Mouse (Mus musculus) CH12.LX (cell line): ENCODE measurements around the gene Gm20388. TPM values are rescaled to one million over a fixed set of nuclear protein-coding genes. Genes with fewer than 3 reads are reported as not detected.

ENCODE experiments used
- DNase-seq: peaks from one replicate; pipeline ENCODE4 v3.0.0-alpha.2; 2013; ENCODE audit errors: extremely low read depth
- H3K27ac ChIP-seq: 2 replicates; pipeline ENCODE4 v1.5.1; 2012; ENCODE audit warnings: low read depth, mild to moderate bottlenecking, control low read depth, moderate library complexity; ENCODE audit not compliant: insufficient read depth
- H3K27me3 ChIP-seq: replicated peaks from 2 replicates; pipeline ENCODE3; 2012; ENCODE audit warnings: inconsistent platforms
- H3K36me3 ChIP-seq, 2 experiments: replicated peaks in 1 of 2; 2 replicates each; pipeline versions ENCODE3 to v1.6.1; 2012; ENCODE audit warnings: inconsistent platforms in 1 of 2, low read length in 1 of 2, mild to moderate bottlenecking in 1 of 2, mixed read lengths in 1 of 2, moderate library complexity in 1 of 2; ENCODE audit not compliant: control insufficient read depth in 1 of 2, insufficient read depth in 1 of 2
- H3K4me1 ChIP-seq, 2 experiments: 2 replicates each; pipeline ENCODE4 v1.6.1; 2012; ENCODE audit warnings: inconsistent platforms in 1 of 2, moderate library complexity in 1 of 2; ENCODE audit not compliant: insufficient read depth in 2 of 2, control insufficient read depth in 1 of 2
- H3K4me2 ChIP-seq: 2 replicates; pipeline ENCODE4 v1.6.1; 2012; ENCODE audit warnings: low read depth, mild to moderate bottlenecking, control low read depth; ENCODE audit not compliant: poor library complexity, insufficient read depth, severe bottlenecking
- H3K4me3 ChIP-seq, 3 experiments: fragments of 150-350 bp in 1 of 3; sonication (generic) in 1 of 3; replicated peaks in 1 of 3; 2 replicates each; pipeline versions ENCODE3 to v1.5.1; 2011 to 2012; ENCODE audit warnings: low read depth in 2 of 3, low read length in 2 of 3, mild to moderate bottlenecking in 2 of 3, moderate library complexity in 2 of 3, control low read depth in 1 of 3, improper control_type of control experiment in 1 of 3, inconsistent platforms in 1 of 3, mixed read lengths in 1 of 3; ENCODE audit not compliant: poor library complexity in 1 of 3
- H3K79me2 ChIP-seq: replicated peaks from 2 replicates; pipeline ENCODE4 v1.6.1; 2012; ENCODE audit warnings: mild to moderate bottlenecking, moderate library complexity; ENCODE audit not compliant: control insufficient read depth, poor library complexity, insufficient read depth, severe bottlenecking; ENCODE audit errors: extremely low read depth
- H3K9ac ChIP-seq: 2 replicates; pipeline ENCODE4 v1.6.1; 2012; ENCODE audit warnings: low read depth, mild to moderate bottlenecking, control low read depth, moderate library complexity; ENCODE audit not compliant: insufficient read depth
- H3K9me3 ChIP-seq: replicated peaks from 2 replicates; pipeline ENCODE3; 2012; ENCODE audit warnings: low read length, inconsistent platforms, mixed read lengths
- BHLHE40 ChIP-seq: IDR thresholded peaks from 2 replicates; pipeline ENCODE4 v1.6.1; 2011; ENCODE audit warnings: mild to moderate bottlenecking, low read depth, low read length, improper control_type of control experiment
- CHD1 ChIP-seq: IDR thresholded peaks from 2 replicates; pipeline ENCODE4 v1.6.1; 2012; ENCODE audit warnings: low read depth, low read length, improper control_type of control experiment, inconsistent platforms
- CHD2 ChIP-seq: IDR thresholded peaks from 2 replicates; pipeline ENCODE4 v1.6.1; 2011; ENCODE audit warnings: low read length, improper control_type of control experiment
- ELF1 ChIP-seq: IDR thresholded peaks from 2 replicates; pipeline ENCODE4 v1.6.1; 2014; ENCODE audit warnings: low read depth, mild to moderate bottlenecking, inconsistent platforms, low read length, improper control_type of control experiment
- ETS1 ChIP-seq: conservative IDR thresholded peaks from 2 replicates; pipeline ENCODE4 v1.6.1; 2012; ENCODE audit warnings: low read depth, mild to moderate bottlenecking, inconsistent platforms, low read length, improper control_type of control experiment, moderate library complexity
- GABPA ChIP-seq: IDR thresholded peaks from 2 replicates; pipeline ENCODE4 v1.6.1; 2012; ENCODE audit warnings: low read depth, low read length, improper control_type of control experiment, inconsistent platforms; ENCODE audit not compliant: insufficient replicate concordance
- HCFC1 ChIP-seq: IDR thresholded peaks from 2 replicates; pipeline ENCODE4 v1.6.1; 2012; ENCODE audit warnings: low read depth, mild to moderate bottlenecking, inconsistent platforms, low read length, improper control_type of control experiment
- IRF4 ChIP-seq: IDR thresholded peaks from 2 replicates; pipeline ENCODE4 v1.6.1; 2014; ENCODE audit warnings: low read depth, mild to moderate bottlenecking, inconsistent platforms, low read length, improper control_type of control experiment
- JUN ChIP-seq: IDR thresholded peaks from 2 replicates; pipeline ENCODE4 v1.6.1; 2011; ENCODE audit warnings: low read depth, mild to moderate bottlenecking, low read length, improper control_type of control experiment, moderate library complexity; ENCODE audit not compliant: insufficient read depth
- JUND ChIP-seq: conservative IDR thresholded peaks from 2 replicates; pipeline ENCODE4 v1.6.1; 2011; ENCODE audit warnings: low read depth, low read length, improper control_type of control experiment
- KAT2A ChIP-seq: IDR thresholded peaks from 2 replicates; pipeline ENCODE4 v1.6.1; 2012; ENCODE audit warnings: low read length, improper control_type of control experiment, inconsistent platforms; ENCODE audit not compliant: insufficient replicate concordance
- MAFK ChIP-seq: IDR thresholded peaks from 2 replicates; pipeline ENCODE4 v1.6.1; 2011; ENCODE audit warnings: low read length, improper control_type of control experiment; ENCODE audit not compliant: insufficient replicate concordance
- MAX ChIP-seq: IDR thresholded peaks from 2 replicates; pipeline ENCODE4 v1.6.1; 2011; ENCODE audit warnings: low read length, improper control_type of control experiment
- MAZ ChIP-seq: IDR thresholded peaks from 2 replicates; pipeline ENCODE4 v1.6.1; 2012; ENCODE audit warnings: low read depth, mild to moderate bottlenecking, inconsistent platforms, low read length, improper control_type of control experiment, moderate library complexity
- MEF2A ChIP-seq: IDR thresholded peaks from 2 replicates; pipeline ENCODE4 v1.6.1; 2014; ENCODE audit warnings: low read depth, mild to moderate bottlenecking, inconsistent platforms, low read length, improper control_type of control experiment, borderline replicate concordance
- MXI1 ChIP-seq: IDR thresholded peaks from 2 replicates; pipeline ENCODE4 v1.6.1; 2011; ENCODE audit warnings: mild to moderate bottlenecking, low read depth, low read length, improper control_type of control experiment
- NELFE ChIP-seq: IDR thresholded peaks from 2 replicates; pipeline ENCODE4 v1.6.1; 2011; ENCODE audit warnings: low read depth, low read length, improper control_type of control experiment
- PAX5 ChIP-seq: IDR thresholded peaks from 2 replicates; pipeline ENCODE4 v1.6.1; 2012; ENCODE audit warnings: low read length, inconsistent platforms, mixed read lengths
- POLR2AphosphoS2 ChIP-seq: IDR thresholded peaks from 2 replicates; pipeline ENCODE4 v1.6.1; 2011; ENCODE audit warnings: low read depth, low read length, improper control_type of control experiment
- RAD21 ChIP-seq: IDR thresholded peaks from 2 replicates; pipeline ENCODE4 v1.6.1; 2011; ENCODE audit warnings: low read depth, mild to moderate bottlenecking, low read length, improper control_type of control experiment, moderate library complexity
- SIN3A ChIP-seq: IDR thresholded peaks from 2 replicates; pipeline ENCODE4 v1.6.1; 2012; ENCODE audit warnings: low read length, improper control_type of control experiment, inconsistent platforms
- SMC3 ChIP-seq: IDR thresholded peaks from 2 replicates; pipeline ENCODE4 v1.6.1; 2011; ENCODE audit warnings: low read depth, low read length, improper control_type of control experiment
- TBP ChIP-seq: conservative IDR thresholded peaks from 2 replicates; pipeline ENCODE4 v1.6.1; 2011; ENCODE audit warnings: low read depth, low read length, improper control_type of control experiment
- TCF12 ChIP-seq: IDR thresholded peaks from 2 replicates; pipeline ENCODE4 v1.6.1; 2014; ENCODE audit warnings: low read depth, mild to moderate bottlenecking, inconsistent platforms, low read length, improper control_type of control experiment
- UBTF ChIP-seq: IDR thresholded peaks from 2 replicates; pipeline ENCODE4 v1.6.1; 2012; ENCODE audit warnings: low read depth, mild to moderate bottlenecking, inconsistent platforms, low read length, improper control_type of control experiment, moderate library complexity
- USF1 ChIP-seq: IDR thresholded peaks from 2 replicates; pipeline ENCODE4 v1.6.1; 2014; ENCODE audit warnings: low read depth, mild to moderate bottlenecking, inconsistent platforms, low read length, improper control_type of control experiment
- USF2 ChIP-seq: conservative IDR thresholded peaks from 2 replicates; pipeline ENCODE4 v1.6.1; 2011; ENCODE audit warnings: low read depth, low read length, improper control_type of control experiment
- ZKSCAN1 ChIP-seq: IDR thresholded peaks from 2 replicates; pipeline ENCODE4 v1.6.1; 2012; ENCODE audit warnings: low read depth, inconsistent platforms, low read length, improper control_type of control experiment, borderline replicate concordance
- ZMIZ1 ChIP-seq: IDR thresholded peaks from 2 replicates; pipeline ENCODE4 v1.6.1; 2012; ENCODE audit warnings: low read depth, mild to moderate bottlenecking, inconsistent platforms, low read length, improper control_type of control experiment
- ZNF384 ChIP-seq: IDR thresholded peaks from 2 replicates; pipeline ENCODE4 v1.6.1; 2012; ENCODE audit warnings: low read depth, low read length, improper control_type of control experiment, inconsistent platforms
- dilution Hi-C: fragments of 300-500 bp; cut with MboI; formaldehyde crosslinking; loops from 2 replicates; pipeline ENCODE4 v1.14.3; 2020; ENCODE audit warnings: low sequenced_read_pairs; ENCODE audit not compliant: extremely low pct_unique_long_range_greater_than_20kb, extremely low pct_ligation_motif_present
- in situ Hi-C: fragments of 300-500 bp; cut with MboI; formaldehyde crosslinking; loops from 3 replicates; pipeline ENCODE4 v1.14.3; 2019; ENCODE audit warnings: low sequenced_read_pairs, low pct_ligation_motif_present, low pct_unique_long_range_greater_than_20kb, mixed read lengths
- polyA plus RNA-seq: library from polyadenylated mRNA; unstranded; fragments of >175 nt; gene quantifications from 2 replicates; pipeline ENCODE4 v1.2.1, GENCODE M21; 2012; ENCODE audit warnings: low read depth; ENCODE audit not compliant: insufficient read length
- total RNA-seq, 2 experiments: library from RNA; depleted of rRNA; stranded (reverse); fragments of 300-350 nt in 1 of 2; fragments of >200 nt in 1 of 2; gene quantifications; 2 replicates each; pipeline ENCODE4 v1.2.3; 2012 to 2014

Gm20388 gene
- total and polyA plus RNA-seq, 3 experiments = 14.8 to 26.3 (median 22.2) TPM

DNA sequence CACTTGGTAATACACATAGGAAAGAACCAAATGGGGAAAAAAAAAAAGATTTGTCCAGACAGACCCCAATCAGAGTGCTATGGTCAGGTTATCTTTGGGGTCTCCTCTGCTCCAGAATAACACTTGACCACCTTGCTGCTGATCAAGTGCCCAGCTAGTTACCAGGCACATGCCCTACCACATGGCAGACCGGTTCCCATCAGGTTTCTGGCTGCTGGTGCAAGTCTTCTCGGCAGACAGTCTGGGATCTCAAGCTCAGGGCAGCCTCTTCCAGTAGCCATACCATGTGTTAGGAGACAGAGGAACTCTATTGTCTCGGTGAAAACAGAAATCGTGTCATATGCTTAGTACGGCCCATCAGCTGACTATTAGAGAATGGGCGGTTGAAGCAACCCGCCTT lies 3916.1 kb downstream of the Gm20388 start:
- Histone ChIP-seq H3K9me3 (peaks cover 5% of the 10 kb centered on the region), H3K4me2 (no peak overlapping the region), H3K9ac (no peak overlapping the region), H3K4me3 (no peak overlapping the region), H3K36me3 (peaks cover 0 to 6% of the 10 kb centered on the region in 2 experiments), H3K27me3 (no peaks in the 10 kb centered on the region), H3K4me1 (peaks cover 0 to 4% of the 10 kb centered on the region in 2 experiments; a peak in 1 of 4 replicates)
- TF ChIP-seq MEF2A (no peak), CHD2 (no peak), POLR2AphosphoS2 (no peak), ETS1 (no peak), SIN3A (no peak), MXI1 (no peak), SMC3 (no peak), ZKSCAN1 (no peak), USF2 (no peak), JUND (no peak), USF1 (no peak), JUN (no peak), MAFK (no peak), TCF12 (no peak), MAX (no peak), TBP (no peak), PAX5 (no peak)
- TF ChIP-seq, all 38 proteins: peak for 0
- dilution Hi-C loops (no loop called here), in situ Hi-C loops (no loop called here)
- no peak overlapping the region for H3K27ac ChIP-seq
- no peaks in the 10 kb centered on the region for H3K79me2 ChIP-seq
- no peak for DNase-seq

DNA sequence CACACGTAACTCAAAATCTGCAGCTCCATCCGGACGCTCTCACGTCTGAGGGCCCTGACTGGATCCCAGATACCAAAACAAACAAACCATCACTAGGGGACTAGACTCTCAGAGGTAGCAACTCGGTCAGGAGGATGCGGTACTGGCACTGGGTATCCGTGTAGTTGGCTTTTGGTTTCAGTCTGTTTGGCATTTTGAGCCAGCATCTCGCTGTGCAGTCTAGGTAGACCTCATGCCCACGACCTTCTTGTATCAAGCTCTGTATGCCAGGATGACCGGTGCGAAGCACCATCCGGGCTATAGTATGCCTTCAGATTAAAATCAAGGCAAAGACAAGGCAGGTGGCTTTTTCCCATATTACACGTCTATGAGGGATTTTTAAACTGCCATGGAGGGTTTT lies 3916.9 kb downstream of the Gm20388 start:
- peaks cover 0 to 4% of the 10 kb centered on the region in 2 experiments; a peak in 1 of 4 replicates for H3K4me1 ChIP-seq
- in situ Hi-C loops (no loop called here), dilution Hi-C loops (no loop called here)
- no peak for DNase-seq
- no peak for TF ChIP-seq RAD21
- TF ChIP-seq JUND = no peak
- TF ChIP-seq IRF4 = no peak
- no peak for TF ChIP-seq GABPA
- TF ChIP-seq UBTF = no peak
- no peak for TF ChIP-seq JUN
- TF ChIP-seq ZMIZ1 = no peak
- TF ChIP-seq USF2 = no peak
- TF ChIP-seq KAT2A = no peak
- no peak for TF ChIP-seq BHLHE40
- no peak for TF ChIP-seq SIN3A
- no peak for TF ChIP-seq ZKSCAN1
- no peak for TF ChIP-seq ETS1
- no peak for TF ChIP-seq HCFC1
- TF ChIP-seq NELFE = no peak
- TF ChIP-seq ZNF384 = no peak
- TF ChIP-seq MEF2A = no peak
- no peak for TF ChIP-seq CHD1
- no peak for TF ChIP-seq MAZ
- TF ChIP-seq ELF1 = no peak
- H3K9ac ChIP-seq = no peak overlapping the region
- H3K9me3 ChIP-seq = peaks cover 5% of the 10 kb centered on the region
- no peak overlapping the region for H3K4me3 ChIP-seq
- no peaks in the 10 kb centered on the region for H3K27me3 ChIP-seq
- no peak overlapping the region for H3K27ac ChIP-seq
- peaks cover 0 to 6% of the 10 kb centered on the region in 2 experiments for H3K36me3 ChIP-seq
- no peaks in the 10 kb centered on the region for H3K79me2 ChIP-seq
- no peak overlapping the region for H3K4me2 ChIP-seq
